Mouse (Mus musculus): ENCODE measurements around the gene Met. TPM values are rescaled to one million over a fixed set of nuclear protein-coding genes. Genes with fewer than 3 reads are reported as not detected.

The Met gene
- polyA plus RNA-seq, 1 experiment = 13.0 TPM

DNA sequence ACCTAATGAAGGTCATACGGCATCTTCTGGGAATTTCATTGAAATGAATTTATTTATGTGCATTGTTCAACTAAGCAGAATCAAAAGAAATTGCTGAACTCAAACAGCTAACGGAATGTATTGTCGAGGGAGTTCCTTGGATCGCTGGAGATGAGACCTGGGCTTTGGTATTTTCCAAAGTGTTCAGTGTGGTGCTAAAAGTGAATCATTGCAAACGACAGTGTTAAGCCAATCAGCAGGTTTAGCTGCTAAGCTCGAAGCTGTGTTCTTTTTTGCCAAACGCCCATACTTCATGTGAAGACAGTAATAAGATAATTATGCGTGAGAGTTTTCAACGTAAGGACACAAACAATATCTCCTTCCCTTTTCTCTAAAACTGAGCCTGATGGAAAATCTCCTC lies 82.7 kb downstream of the Met start:
- Histone ChIP-seq H3K36me3 (ENCODE audit: control insufficient read depth, insufficient read depth, low read length, poor library complexity, severe bottlenecking) (no peaks in the 10 kb centered on the region), H3K27me3 (ENCODE audit: control insufficient read depth, insufficient read depth, low read length, poor library complexity, severe bottlenecking) (no peaks in the 10 kb centered on the region)

DNA sequence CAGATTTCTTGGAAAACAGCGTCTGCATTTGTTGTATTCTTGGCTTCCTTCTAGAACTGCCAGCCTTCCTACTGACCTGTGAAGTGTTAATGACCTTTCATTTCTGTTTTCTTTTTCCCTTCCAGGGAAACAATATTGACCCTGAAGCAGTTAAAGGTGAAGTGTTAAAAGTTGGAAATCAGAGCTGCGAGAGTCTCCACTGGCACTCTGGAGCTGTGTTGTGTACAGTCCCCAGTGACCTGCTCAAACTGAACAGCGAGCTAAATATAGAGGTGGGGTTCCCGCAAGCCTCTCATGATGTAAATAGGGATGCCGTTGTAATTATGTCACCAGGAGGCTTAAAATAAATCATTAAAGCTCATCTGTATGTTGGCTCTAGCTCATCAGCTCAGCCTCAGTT lies 83.2 kb downstream of the Met start:
- Histone ChIP-seq H3K9me3 (replicated peaks; ENCODE audit: control insufficient read depth, insufficient read depth, low read length, poor library complexity, severe bottlenecking) (no peaks in the 10 kb centered on the region), H3K27ac (ENCODE audit: insufficient read depth, low read length) (no peak overlapping the region), H3K36me3 (ENCODE audit: control insufficient read depth, insufficient read depth, low read length, poor library complexity, severe bottlenecking) (no peaks in the 10 kb centered on the region), H3K4me3 (ENCODE audit: low read depth, low read length) (no peak overlapping the region), H3K9ac (ENCODE audit: low read depth, poor library complexity, severe bottlenecking) (no peak overlapping the region), H3K4me1 (ENCODE audit: control insufficient read depth, insufficient read depth, low read length) (no peaks in the 10 kb centered on the region), H3K27me3 (ENCODE audit: control insufficient read depth, insufficient read depth, low read length, poor library complexity, severe bottlenecking) (no peaks in the 10 kb centered on the region)
- TF ChIP-seq POLR2A (IDR thresholded peaks at IDR 0.05; ENCODE audit: insufficient read depth, low read length) (no peak), EP300 (IDR thresholded peaks at IDR 0.05; ENCODE audit: insufficient read depth, low read depth, low read length) (no peak), CTCF (IDR thresholded peaks at IDR 0.05; ENCODE audit: low read depth, low read length) (no peak)

More for the DNA sequence above, 82.7 kb downstream of the Met start:
- no peaks in the 10 kb centered on the region for H3K4me1 ChIP-seq (ENCODE audit: control insufficient read depth, insufficient read depth, low read length)
- TF ChIP-seq CTCF (IDR thresholded peaks at IDR 0.05; ENCODE audit: low read depth, low read length) (no peak), EP300 (IDR thresholded peaks at IDR 0.05; ENCODE audit: insufficient read depth, low read depth, low read length) (no peak), POLR2A (IDR thresholded peaks at IDR 0.05; ENCODE audit: insufficient read depth, low read length) (no peak)
- no peak overlapping the region for H3K9ac ChIP-seq (ENCODE audit: low read depth, poor library complexity, severe bottlenecking)
- H3K4me3 ChIP-seq (ENCODE audit: low read depth, low read length) = no peak overlapping the region
- no peak overlapping the region for H3K27ac ChIP-seq (ENCODE audit: insufficient read depth, low read length)
- no peaks in the 10 kb centered on the region for H3K9me3 ChIP-seq (replicated peaks; ENCODE audit: control insufficient read depth, insufficient read depth, low read length, poor library complexity, severe bottlenecking)

DNA sequence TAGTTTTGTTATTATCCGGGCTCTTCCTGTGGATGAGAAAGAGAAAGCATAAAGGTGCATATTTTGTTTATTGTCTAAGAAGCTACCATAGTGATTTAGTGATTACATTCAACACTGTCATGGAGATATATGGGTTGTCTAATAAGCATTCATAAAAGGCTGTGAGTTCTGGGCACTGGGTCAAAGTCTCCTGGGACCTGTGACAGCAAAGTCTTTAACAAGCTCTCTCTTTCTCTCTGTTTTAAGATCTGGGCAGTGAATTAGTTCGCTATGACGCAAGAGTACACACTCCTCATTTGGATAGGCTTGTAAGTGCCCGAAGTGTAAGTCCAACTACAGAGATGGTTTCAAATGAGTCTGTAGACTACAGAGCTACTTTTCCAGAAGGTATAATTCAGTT lies 85.2 kb downstream of the Met start:
- Histone ChIP-seq H3K9ac (ENCODE audit: low read depth, poor library complexity, severe bottlenecking) (no peak overlapping the region), H3K27ac (ENCODE audit: insufficient read depth, low read length) (no peak overlapping the region), H3K36me3 (ENCODE audit: control insufficient read depth, insufficient read depth, low read length, poor library complexity, severe bottlenecking) (no peaks in the 10 kb centered on the region), H3K27me3 (ENCODE audit: control insufficient read depth, insufficient read depth, low read length, poor library complexity, severe bottlenecking) (no peaks in the 10 kb centered on the region), H3K9me3 (replicated peaks; ENCODE audit: control insufficient read depth, insufficient read depth, low read length, poor library complexity, severe bottlenecking) (no peaks in the 10 kb centered on the region), H3K4me3 (ENCODE audit: low read depth, low read length) (no peak overlapping the region), H3K4me1 (ENCODE audit: control insufficient read depth, insufficient read depth, low read length) (no peaks in the 10 kb centered on the region)
- no peak for TF ChIP-seq EP300 (IDR thresholded peaks at IDR 0.05; ENCODE audit: insufficient read depth, low read depth, low read length)
- no peak for TF ChIP-seq POLR2A (IDR thresholded peaks at IDR 0.05; ENCODE audit: insufficient read depth, low read length)
- no peak for TF ChIP-seq CTCF (IDR thresholded peaks at IDR 0.05; ENCODE audit: low read depth, low read length)

GRCm38 (mm10) chr6:17549645-17550044 lies 86.0 kb downstream of the Met start:
- no peaks in the 10 kb centered on the region for H3K4me1 ChIP-seq (ENCODE audit: control insufficient read depth, insufficient read depth, low read length)
- no peaks in the 10 kb centered on the region for H3K27me3 ChIP-seq (ENCODE audit: control insufficient read depth, insufficient read depth, low read length, poor library complexity, severe bottlenecking)
- no peaks in the 10 kb centered on the region for H3K36me3 ChIP-seq (ENCODE audit: control insufficient read depth, insufficient read depth, low read length, poor library complexity, severe bottlenecking)
- no peak for TF ChIP-seq EP300 (IDR thresholded peaks at IDR 0.05; ENCODE audit: insufficient read depth, low read depth, low read length)
- no peak overlapping the region for H3K27ac ChIP-seq (ENCODE audit: insufficient read depth, low read length)
- H3K9ac ChIP-seq (ENCODE audit: low read depth, poor library complexity, severe bottlenecking) = no peak overlapping the region
- no peaks in the 10 kb centered on the region for H3K9me3 ChIP-seq (replicated peaks; ENCODE audit: control insufficient read depth, insufficient read depth, low read length, poor library complexity, severe bottlenecking)
- H3K4me3 ChIP-seq (ENCODE audit: low read depth, low read length) = no peak overlapping the region

GRCm38 (mm10) chr6:17554263-17554662 lies 90.7 kb downstream of the Met start:
- TF ChIP-seq EP300 (IDR thresholded peaks at IDR 0.05; ENCODE audit: insufficient read depth, low read depth, low read length) (no peak), CTCF (IDR thresholded peaks at IDR 0.05; ENCODE audit: low read depth, low read length) (no peak), POLR2A (IDR thresholded peaks at IDR 0.05; ENCODE audit: insufficient read depth, low read length) (no peak)
- Histone ChIP-seq H3K9me3 (replicated peaks; ENCODE audit: control insufficient read depth, insufficient read depth, low read length, poor library complexity, severe bottlenecking) (no peaks in the 10 kb centered on the region), H3K27ac (ENCODE audit: insufficient read depth, low read length) (no peak overlapping the region)

GRCm38 (mm10) chr6:17554757-17555156 lies 91.2 kb downstream of the Met start:
- no peak overlapping the region for H3K4me3 ChIP-seq (ENCODE audit: low read depth, low read length)
- no peaks in the 10 kb centered on the region for H3K36me3 ChIP-seq (ENCODE audit: control insufficient read depth, insufficient read depth, low read length, poor library complexity, severe bottlenecking)
- no peaks in the 10 kb centered on the region for H3K4me1 ChIP-seq (ENCODE audit: control insufficient read depth, insufficient read depth, low read length)
- TF ChIP-seq EP300 (IDR thresholded peaks at IDR 0.05; ENCODE audit: insufficient read depth, low read depth, low read length) (no peak), POLR2A (IDR thresholded peaks at IDR 0.05; ENCODE audit: insufficient read depth, low read length) (no peak), CTCF (IDR thresholded peaks at IDR 0.05; ENCODE audit: low read depth, low read length) (no peak)
- H3K27me3 ChIP-seq (ENCODE audit: control insufficient read depth, insufficient read depth, low read length, poor library complexity, severe bottlenecking) = no peaks in the 10 kb centered on the region
- no peaks in the 10 kb centered on the region for H3K9me3 ChIP-seq (replicated peaks; ENCODE audit: control insufficient read depth, insufficient read depth, low read length, poor library complexity, severe bottlenecking)
- no peak overlapping the region for H3K27ac ChIP-seq (ENCODE audit: insufficient read depth, low read length)
- no peak overlapping the region for H3K9ac ChIP-seq (ENCODE audit: low read depth, poor library complexity, severe bottlenecking)

More at GRCm38 (mm10) chr6:17554263-17554662, 90.7 kb downstream of the Met start:
- no peak overlapping the region for H3K4me3 ChIP-seq (ENCODE audit: low read depth, low read length)
- no peaks in the 10 kb centered on the region for H3K36me3 ChIP-seq (ENCODE audit: control insufficient read depth, insufficient read depth, low read length, poor library complexity, severe bottlenecking)
- H3K27me3 ChIP-seq (ENCODE audit: control insufficient read depth, insufficient read depth, low read length, poor library complexity, severe bottlenecking) = no peaks in the 10 kb centered on the region
- no peaks in the 10 kb centered on the region for H3K4me1 ChIP-seq (ENCODE audit: control insufficient read depth, insufficient read depth, low read length)
- no peak overlapping the region for H3K9ac ChIP-seq (ENCODE audit: low read depth, poor library complexity, severe bottlenecking)

Data from ES-Bruce4 (cell line).